Mouse (Mus musculus) retina, postnatal 7 days (tissue): ENCODE measurements around the gene Clca1.
A peak's percentile ranks its signal among the peaks of the same experiment; 100 is the strongest.
"Not testable (repeated sequence)": the region's sequence is repeated elsewhere in the genome, so short reads cannot be mapped to it uniquely, and the experiment has no call there.

ENCODE experiments used
- DNase-seq: peaks from one replicate; pipeline ENCODE4 v3.0.0-alpha.2; 2012; ENCODE audit warnings: low read depth, low spot score

Gene Clca1

DNA sequence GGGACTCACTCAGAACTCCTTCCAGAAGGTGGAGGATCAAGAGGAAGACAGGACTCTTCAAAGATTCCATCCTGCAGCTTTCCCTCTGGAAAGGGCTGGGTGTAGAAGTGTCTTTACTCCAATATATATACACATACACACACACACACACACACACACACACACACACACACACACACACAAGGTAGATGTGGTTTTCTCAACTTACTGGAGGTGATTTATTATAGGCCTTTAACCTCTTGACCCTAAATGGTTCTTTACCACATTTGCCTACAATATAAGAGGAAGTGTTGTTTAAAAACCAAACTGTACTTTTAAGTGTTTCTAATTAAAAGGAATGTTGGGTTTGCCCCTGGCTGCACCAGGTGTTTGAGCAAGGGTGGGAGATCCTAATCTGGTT is at the start of gene Clca1:
Gene Clca1, minus strand, starts transcription at position 101 of the 400 bp plus-strand sequence.
- no peak for DNase-seq

DNA sequence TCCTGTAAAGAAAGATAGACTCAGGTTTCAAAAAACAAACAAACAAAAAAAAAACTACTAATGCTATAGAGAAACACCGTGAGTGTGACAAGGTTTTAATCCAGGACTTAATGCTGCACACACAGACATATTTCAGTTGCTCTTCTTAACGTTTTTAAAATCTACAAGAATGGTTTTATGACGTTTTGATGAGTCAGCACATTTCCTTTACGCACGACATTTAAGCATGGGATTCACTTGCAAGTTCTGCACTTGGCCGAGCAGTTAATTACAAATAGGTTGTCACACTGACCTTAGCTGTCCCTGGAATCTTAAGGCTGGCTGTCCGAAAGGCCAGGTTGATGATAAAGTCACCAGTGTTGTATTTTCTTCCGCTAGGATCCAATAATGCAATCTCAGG is 48.3 kb upstream of the Clca1 start:
- no peak for DNase-seq

DNA sequence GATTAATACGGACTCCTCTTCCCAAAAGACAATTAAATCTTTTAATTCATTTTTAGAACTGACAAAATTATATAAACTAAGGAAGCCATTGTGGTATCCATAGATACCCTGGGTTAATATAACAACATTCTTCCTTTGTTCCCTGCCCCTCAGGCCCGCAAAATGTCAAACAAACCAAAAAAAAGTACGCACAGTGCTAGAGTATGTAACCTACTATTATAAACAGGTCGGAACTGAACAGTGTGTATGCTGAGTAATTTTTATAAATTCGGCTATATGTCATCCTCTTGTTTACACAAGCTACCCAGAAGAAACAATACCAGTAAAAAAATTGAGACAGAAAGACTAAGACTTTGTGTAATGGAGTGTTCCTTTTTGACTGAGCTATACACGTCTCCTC is 45.8 kb upstream of the Clca1 start:
- no peak for DNase-seq

DNA sequence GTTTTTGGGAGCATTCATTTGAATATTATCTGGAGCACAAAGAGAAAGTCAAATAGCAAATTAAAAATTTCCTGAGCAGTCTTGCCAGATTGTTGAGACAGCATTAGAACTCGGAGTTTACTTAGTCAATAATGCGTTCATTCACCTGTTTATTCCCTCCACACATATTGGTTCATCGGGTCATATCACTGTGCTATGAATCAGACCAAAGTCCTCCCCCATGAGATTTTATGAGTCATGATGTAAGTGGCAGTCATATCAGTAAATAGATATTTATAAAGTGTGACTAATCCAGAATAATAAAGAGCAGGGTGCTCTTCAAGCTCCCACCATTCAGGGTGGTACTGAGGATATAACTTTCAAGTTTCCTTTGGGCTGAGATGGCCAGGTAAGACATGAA is 39.8 kb upstream of the Clca1 start:
- no peak for DNase-seq

- DNase-seq, result no peak
Observed at GRCm38 (mm10) chr3:145068964-145069363, 36.4 kb upstream of the Clca1 start.

DNA sequence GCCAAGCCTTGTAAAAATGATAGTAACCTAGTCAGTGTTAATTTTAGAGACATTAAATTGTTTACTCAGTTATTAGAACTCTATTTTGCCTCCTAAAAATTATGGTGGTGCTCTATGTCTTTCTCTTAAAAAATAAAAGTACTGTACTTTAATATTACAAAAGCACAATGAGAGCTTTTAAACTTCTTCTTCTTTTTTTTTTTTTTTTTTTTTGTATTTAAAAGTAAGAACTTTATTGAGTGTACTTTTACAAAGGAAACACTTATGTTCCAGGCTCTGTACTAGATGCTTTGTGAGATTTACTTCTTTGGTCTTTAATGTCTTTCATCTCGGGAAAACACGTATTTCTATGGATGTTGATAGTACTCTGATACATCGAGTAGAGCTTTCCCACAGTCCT is 22.6 kb upstream of the Clca1 start:
- not testable (repeated sequence) for DNase-seq

DNA sequence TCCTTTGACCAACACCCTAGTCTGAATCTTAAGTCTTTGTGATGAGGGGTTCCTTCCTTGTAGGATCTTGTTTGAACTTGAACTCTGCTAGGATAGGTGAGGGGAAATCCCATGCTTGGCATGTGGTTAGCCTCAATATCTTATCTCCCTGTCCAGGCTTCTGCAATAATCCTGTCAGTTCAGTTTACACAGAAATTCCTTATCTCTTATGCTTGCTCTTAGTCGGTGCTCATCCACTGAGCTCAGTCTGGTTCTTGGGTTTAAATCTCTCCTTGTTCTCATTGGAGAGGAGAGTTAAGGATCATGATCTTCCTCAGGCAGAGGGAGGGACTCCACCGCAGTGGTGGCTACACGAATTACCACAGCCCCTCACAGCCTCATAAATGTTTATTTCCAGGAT is 17.2 kb upstream of the Clca1 start:
- no peak for DNase-seq

GRCm38 (mm10) chr3:145038813-145039212 is 6.2 kb upstream of the Clca1 start:
- DNase-seq, result no peak

- peak; percentile 68 for DNase-seq
Observed at GRCm38 (mm10) chr3:145028036-145028435, 4.5 kb downstream of the Clca1 start.

DNA sequence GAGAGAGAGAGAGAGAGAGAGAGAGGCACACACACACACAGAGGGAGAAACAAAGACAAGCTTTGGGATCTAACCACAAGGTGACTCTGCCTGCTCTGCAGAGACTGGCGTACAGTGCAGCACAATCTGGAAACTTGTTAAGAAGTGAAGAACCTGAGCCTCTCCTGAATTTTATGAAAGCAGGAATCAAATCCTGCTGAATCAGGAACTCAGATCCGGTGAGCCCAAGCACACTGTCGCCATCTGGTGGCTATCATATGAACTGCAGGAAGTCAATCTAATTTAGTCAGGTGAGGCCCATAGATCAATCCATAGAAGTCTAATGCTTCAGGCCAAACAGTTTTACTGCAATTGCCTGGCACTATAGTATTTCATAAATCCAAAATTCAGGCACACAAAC is 5.8 kb downstream of the Clca1 start:
- DNase-seq, result peak; percentile 25

GRCm38 (mm10) chr3:145017807-145018206 is 14.8 kb downstream of the Clca1 start:
- DNase-seq, result no peak

DNA sequence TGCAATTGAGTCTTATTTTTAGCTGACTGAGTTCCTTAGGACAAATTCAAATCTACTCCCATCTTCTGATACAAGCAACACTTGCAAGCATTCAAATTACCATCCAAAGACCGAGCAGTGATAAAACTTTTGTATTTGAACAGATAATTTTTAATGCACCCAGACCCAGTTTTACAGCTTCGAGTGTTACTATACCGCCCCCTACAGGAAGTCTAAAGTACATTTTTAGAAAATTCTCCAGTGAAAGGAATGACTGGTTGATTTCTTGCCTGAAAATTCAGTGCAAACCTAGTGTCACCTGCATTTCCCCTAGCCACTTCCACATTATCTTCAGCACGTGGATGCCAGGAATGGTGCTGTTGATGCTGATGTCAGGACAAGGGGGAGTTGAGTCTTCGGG is 28.2 kb downstream of the Clca1 start:
- DNase-seq, result no peak

DNA sequence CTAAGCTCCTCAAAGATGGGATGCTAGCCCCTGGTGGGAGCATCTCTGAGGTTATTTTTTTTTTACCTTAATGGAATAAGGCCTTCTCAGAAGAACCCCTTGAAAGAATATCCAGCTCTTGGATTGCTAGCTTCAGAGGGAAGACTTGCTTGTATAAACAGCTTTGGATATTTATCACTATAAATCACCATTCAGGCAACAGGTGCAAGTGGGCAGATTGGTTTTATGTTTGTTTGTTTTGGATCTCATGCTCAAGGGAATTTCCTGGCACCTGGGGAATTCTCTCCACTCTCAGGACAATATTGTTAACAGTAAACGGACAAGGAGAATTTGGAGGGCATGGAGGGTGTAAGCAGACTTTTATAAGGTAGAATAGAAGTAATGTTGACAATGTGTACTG is 31.7 kb downstream of the Clca1 start:
- no peak for DNase-seq

GRCm38 (mm10) chr3:144993055-144993454 is 39.5 kb downstream of the Clca1 start:
- DNase-seq, result no peak

DNA sequence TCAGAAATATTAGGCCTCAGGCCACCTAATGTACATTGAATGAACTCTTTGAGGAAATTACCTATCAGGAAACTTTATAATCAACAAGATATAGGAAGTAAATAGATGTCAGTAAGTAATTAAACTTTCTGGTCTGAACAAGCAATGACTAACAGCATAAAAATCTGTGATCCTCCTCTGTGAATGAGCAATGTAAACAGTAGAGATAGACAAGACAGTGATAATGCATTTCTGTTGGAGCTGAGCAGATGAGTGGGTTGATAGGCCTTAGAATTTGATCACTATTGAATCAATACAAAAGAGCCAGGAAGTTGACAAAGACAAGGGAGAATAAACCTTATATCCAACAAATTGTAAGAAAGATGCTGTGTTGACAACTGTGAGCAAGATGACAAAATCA is 40.0 kb downstream of the Clca1 start:
- DNase-seq, result no peak

DNA sequence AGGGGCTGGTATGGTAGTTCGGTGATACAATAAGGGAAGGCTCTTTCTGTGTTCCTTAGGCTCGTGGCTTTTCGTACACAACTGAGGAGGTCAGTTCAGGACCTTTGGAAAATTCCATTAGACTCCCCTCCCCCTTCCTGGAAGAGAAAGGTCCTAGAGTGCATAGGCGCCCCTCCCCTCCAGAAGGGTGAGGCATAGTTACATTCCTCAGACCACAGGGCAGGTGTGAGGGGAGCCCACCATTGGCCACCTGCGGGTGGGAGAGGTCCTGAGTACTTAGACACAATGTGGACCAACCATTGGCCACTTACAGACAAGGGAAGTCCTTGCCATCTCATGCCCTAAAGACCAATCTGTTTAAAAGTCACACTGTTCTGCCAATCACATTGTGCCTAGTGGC is 46.7 kb downstream of the Clca1 start:
- DNase-seq, result no peak

DNA sequence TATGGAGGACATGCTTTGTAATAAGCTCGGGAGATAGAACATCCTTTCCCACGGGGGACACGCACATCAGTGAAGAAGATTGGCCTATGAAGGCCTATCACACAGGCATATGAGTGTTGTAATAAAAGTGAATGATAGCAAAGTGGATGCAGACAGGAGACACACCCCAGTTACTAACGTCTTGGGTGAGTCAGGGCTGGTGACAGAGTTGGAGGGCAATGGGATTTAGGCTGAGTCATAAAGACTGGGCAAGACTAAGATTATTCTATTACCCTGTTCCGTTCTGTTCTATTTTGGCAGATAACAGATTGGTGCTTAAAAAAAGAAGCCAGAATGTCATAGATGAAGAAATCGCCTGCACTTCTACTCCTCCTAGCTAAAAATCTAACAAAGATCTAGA is 52.0 kb downstream of the Clca1 start:
- no peak for DNase-seq

DNA sequence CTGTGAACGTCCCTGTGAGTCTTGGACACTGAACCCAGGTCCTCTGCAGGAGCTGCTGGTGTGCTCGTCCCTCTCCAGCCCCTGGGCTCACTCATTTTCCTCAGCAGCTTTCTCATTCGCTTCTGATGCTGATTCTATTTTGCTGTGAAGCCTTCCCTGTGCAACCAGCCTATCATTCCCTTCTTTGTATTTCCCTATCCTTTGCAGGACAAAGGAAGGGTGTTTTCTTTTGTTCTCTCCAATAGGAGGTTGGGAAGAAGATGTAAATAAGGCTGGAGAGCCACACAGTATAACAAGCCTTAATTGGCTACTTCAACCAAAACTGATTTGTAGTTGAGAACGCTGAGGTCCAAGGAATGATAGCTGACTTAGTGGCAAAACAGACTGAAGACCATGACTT is 54.9 kb downstream of the Clca1 start:
- DNase-seq, result no peak

- no peak for DNase-seq
Observed at GRCm38 (mm10) chr3:144976091-144976490, 56.5 kb downstream of the Clca1 start.

DNA sequence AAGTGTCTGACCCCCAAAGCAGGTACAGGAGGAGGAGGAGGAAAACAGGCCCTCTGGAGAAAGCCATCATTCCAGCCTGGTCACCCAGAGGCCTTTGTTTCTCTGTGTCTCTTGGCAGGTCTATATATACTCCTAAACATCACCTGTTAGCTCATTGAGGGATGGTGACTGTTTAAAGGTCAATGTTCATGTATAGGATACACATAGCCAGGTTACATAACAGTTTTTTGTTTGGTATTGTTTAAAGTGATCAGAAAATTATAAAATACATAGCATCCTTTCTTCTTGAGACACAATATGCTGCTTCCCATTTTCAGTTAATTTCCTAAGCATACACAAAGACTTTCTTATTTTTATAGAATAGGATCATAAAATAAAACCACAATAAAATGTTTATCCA is 57.6 kb downstream of the Clca1 start, which contains the start of gene Clca4a:
Gene Clca4a, minus strand, starts transcription at position 101 of the 400 bp plus-strand sequence.
- no peak for DNase-seq

DNA sequence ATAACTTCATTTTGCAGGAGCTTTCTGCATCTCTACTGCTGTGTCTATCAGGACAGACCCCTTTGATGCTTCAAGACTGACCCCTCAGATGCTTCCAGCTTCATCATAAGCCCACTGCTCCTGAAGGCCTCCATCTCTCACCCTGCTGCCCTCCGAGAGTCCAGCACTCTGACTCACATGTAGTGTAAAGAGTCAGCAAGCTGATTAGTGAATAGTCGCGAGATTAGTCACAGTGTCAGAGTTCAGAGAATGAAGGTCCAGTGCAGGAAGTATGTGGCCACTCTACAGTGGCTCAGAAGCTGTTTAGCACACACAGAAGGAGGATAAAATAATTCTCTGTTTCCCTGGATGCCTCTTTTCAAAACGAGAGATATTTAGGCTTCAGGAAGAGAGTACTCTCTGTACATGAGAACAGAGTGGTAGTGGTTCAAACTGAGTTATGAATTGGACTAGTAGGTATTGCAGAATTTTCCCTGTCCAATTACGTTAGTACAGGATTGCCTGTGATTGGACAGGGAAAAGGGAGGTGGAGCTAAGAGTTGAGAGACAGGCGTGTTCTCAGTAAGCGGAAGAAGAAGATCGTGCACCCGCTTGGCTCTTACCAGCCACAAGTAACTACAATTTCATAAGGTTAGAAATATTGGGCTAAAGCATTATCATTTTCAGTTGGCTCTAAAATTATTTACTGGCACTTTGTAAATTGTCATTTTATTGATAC is 60.9 kb downstream of the Clca1 start:
- DNase-seq, result no peak

DNA sequence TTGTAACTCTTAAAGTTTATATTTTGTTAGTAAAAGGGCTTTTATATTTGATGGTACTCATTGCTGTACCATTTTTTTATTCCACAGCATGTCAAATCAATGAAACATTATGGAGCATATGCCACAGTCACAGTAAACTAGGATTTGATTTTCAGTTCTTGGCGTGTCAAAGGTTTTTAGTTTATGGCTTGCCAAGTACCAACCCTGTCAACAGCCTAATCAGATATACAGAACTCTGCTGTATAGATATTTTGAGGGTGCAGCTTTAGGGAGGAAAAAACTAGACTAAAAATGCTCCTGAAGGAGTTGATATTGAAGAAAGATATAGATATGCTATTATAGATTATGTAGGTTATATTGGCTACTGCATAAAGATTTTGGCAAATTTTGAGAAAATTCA is 62.8 kb downstream of the Clca1 start:
- no peak for DNase-seq

GRCm38 (mm10) chr3:144966074-144966473 is 66.5 kb downstream of the Clca1 start:
- no peak for DNase-seq
